Mouse (Mus musculus): ENCODE measurements around the gene Serinc4.

Serinc4 gene

DNA sequence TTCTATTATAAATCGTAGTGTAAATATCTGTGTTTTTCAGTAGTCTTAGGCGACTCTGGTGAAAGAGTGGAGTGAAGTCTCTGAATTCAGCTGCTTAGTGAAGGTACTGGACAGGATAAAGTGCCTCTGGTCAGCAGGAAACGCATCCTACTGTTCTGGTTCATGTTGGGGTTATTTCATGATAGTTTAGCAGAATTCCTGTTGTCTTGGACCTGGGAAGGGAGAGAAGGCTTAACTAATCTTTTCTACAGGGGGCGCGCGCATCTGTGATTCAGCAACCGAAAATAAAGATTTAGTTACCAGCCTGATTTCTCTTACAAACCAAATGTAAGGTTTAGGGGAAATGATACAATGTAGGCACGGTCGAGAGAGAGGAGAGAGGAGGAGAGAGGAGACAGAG, 8.4 kb downstream of the Serinc4 start:
- peak; percentile 26 for DNase-seq (ENCODE audit: low spot score)

DNA sequence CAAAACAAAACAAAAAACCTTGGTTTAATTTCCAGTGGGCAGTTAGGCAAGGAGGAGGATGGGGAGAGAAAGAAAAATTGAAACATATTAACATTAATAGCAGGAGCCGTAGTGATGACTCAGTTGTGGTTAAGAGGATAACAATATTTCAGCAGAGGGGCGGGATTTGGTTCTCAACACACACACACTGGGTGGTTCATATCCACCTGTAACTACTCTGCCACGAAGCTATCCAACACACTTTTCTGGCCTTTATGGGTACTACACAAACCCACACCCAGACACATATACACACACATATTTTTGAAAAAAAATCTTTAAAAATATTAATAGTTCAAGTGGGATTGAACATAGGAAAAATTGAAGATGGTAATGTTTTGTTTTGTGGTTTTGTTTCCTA, 9.6 kb downstream of the Serinc4 start:
- no peak for DNase-seq (ENCODE audit: low spot score)

DNA sequence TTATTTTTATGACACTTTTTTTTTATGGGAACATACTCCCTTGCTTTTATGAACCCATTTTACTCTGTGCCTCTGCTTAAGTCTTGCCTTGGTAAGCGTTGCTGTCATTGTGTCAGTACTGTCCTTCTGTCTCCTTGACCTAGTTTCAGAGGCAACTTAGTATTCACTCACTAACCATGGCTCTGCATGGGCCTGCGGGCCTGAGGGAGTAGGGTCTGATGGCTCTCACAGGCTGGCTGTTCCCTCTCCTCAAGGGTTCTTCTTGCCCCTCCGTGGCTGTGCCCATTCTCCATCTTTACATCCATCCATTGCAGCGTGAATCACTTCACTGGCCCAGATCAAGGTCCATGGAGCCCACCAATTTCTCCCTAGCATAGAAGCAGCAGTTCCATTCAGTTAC, 10.1 kb downstream of the Serinc4 start:
- no peak for DNase-seq (ENCODE audit: low spot score)

DNA sequence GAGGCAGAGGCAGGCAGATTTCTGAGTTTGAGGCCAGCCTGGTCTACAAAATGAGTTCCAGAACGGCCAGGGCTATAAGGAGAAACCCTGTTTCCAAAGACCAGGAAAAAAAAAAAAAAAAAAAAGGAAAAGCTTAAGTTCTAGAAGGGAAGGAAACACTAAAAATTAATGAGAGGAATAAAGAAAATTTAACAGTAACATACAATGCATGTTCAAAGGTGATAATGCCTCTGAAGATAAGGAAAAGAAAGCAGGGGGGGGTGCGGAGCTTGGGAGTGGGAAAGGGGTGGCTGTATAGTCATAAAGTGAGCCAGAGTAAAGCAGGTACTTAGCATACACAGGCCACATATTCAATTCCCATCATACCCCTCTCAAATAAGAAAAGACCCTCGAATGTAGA, 11.5 kb downstream of the Serinc4 start:
- no peak for DNase-seq (ENCODE audit: low spot score)

DNA sequence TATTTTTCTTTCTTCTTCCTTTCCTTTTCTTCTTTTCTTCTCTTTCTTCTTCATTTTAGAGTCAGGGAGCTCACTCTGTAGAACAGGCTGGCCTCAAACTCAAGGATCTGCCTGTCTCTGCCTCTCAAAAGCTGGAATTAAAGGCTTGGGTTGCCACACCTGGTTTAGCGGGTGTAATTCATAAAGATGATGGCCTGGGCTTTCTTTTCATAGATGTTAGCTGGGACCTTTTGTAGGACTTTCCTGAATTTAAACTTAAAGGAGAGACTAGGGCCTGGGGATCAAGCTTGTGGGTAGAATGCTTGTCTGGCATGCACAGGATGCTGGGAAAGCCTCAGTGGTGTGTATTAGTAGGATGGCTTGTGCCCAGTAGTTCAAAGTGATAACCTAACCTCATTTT, 12.4 kb downstream of the Serinc4 start, which contains the start of gene Ell3:
Ell3 (minus strand) TSS at position 101 of the 400 bp plus-strand sequence.
- DNase-seq (ENCODE audit: low spot score): no peak

DNA sequence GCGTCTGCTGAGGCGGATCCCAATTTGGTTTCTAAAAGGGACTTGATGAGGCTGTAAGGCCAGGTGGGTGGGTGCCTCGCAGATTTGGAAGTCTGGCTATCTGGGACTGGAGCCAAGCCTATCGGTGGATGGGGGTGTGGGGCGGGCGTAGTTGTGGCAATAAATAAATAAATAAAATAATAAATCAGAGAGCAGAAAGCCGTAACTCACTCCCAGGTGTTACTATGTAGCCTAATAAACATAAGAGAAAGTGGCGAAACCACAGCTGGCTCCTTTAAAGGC, 13.6 kb downstream of the Serinc4 start:
- no peak for DNase-seq (ENCODE audit: low spot score)

DNA sequence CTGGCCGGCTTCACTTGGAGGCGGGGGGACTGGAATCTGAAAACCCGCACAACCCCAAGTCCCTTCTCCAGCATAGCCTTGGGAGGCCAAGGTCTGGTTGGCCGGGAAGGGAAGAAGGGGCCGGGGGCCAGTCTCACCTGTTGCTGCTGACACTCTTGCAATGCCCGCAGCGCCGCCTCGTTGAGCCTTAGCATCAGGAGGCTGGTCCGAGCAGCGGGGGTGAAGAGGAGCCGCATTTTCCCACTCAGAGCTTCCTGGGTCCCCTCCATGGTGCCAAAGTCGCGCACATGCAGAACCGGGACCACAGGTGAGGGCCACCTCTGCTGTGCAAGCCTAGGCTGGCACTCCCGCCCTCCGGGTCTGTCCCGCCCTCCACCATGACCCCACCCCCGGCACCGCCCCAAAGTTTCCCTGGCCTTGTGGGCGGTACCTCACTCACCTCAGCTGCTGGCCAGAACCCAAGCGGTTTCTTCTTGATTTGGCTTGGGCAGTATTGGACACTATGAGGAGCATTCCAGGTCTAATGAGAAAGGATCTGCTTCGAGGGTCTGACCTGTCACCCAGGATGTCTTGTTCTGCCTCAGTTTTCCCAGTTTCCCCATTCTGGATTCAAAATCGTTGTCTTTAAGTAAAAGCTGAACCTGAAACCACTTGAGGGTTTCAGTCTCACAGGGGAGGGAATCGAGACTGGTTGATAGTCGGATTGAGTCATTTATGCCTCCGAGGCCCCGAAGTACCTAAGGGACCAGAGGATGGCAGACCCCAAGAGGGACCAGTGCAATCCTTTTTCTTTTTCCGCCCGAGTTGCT, 14.1 kb downstream of the Serinc4 start:
- peak; percentile 64 for DNase-seq (ENCODE audit: low spot score)

DNA sequence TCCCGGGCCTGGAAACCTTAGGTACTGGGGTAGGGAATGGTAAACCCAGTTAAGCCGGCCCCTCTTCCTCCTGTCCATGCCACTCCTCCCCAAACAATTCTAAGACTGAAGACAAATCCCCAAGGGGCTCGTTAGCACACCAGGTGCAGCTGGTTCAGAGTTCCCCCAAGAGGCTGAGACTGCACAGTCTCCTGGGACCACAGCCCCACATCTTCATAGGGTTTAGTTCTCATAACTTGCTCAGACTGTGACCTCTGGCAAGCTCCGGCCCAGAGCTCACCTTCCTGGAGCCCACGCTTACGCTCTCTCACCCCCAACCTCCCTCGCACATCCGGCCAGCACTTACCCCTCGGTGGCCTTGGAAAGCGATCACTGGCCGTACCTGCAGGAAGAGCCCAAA, 14.8 kb downstream of the Serinc4 start:
- DNase-seq (ENCODE audit: low spot score): no peak

DNA sequence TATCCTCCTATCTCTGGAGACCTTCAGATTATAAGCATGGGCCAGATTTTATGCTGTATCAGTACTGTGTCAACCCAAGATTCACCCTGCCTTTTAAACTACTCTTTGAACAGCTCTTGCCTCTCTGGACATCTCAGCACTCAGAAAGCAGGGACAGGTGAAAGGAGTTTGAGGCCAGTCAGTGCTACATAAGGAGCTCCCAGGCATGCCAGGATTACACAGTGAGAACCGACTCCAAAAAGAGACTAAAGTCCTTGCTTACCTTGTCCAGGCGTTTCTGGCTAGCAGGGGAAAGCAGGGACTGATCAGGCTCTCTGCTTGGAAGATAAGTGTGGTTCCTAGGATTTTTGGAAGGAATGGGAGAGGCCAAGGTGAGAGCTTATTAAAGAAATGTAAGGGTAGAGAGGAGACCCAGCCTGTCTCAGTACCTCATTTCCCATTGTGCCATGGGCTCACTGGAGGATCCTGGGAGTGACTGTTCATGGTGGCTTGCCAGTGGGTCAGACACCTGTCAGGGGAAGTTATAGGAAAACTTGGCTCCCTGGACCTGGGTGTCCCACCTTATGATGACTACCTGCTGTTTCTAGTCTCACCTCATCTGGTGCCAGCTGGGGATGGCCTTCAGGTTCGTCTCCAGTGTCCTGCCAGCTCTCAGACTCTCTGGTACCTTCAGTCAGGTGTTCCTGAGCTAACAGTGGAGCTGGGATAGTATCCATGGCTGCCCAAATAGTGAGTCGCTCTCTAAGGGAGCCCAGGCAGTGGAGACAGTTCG, 15.6 kb downstream of the Serinc4 start:
- no peak for DNase-seq (ENCODE audit: low spot score)

DNA sequence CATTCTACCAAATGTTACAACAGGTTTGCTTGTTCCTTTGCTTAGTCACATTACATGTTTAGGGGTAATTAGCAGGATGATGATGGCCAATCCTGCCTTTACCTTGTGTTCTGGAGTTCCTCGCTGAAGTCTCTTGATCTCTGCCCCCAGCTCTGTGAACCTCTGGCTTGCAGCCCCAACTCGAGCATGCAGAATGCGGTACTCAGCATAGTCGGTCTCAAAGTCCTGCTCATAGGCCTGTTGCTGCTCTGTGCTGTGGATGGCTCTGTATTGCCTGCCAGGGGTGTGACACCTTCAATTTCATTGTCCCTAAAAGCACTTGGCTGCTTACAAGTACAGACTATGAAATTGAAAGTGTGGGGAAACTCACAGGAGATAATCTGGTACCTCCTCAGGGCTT, 16.8 kb downstream of the Serinc4 start:
- DNase-seq (ENCODE audit: low spot score): no peak

DNA sequence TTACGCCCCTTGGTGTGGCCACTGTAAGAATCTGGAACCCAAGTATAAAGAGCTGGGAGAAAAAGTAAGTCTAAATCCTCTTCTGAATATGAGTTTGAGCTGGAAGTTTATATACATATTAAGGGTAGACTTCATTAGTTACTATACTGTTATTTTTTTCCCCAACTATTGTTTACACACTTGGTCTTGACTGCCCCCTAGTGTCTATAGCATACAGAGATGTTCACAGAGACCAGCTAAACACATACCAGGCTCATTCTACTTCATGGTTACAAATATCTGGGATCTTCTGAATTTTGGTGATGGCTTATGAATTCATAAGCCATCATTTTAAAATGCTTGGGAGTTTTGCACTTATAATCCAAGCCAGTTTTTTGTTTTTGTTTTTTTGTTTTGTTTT, 21.7 kb downstream of the Serinc4 start:
- DNase-seq (ENCODE audit: low spot score): no peak

DNA sequence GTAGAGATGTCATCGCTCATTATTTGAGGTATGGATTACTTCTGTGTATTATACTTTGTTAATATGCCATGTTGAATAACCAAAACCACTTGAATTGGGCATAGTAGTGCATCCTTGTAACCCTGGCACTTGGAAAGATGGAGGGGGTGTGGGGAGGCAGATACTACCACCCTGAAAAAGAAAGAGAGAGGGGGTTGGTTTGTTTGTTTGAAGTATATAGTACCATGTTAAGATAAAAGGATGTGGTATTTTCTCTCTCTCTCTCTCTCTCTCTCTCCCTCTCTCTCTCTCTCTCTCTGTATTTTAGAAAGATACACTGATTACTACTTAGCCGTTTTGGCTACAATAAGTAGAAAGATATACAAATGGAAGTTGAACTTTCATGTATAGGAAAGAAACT, 30.7 kb downstream of the Serinc4 start:
- no peak for DNase-seq (ENCODE audit: low spot score)

DNA sequence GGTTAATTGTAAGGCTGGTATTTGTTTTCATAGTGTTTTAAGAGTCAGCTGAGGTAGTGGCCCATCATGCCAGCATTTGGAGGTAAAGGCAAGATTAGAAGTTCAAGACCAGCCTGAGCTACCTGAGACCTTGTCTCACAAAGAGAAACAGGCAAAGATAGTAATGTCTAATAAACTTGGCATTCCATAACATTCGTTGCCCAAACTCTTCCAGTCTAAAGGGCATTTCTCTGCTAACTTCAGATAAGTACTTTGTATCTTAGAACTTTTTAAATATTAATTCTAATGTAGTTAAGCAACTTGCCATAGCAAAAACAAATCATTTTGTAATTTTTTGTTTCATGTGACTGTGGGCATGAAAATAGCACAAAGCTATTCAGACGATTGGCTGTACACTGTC, 33.4 kb downstream of the Serinc4 start:
- DNase-seq (ENCODE audit: low spot score): no peak

DNA sequence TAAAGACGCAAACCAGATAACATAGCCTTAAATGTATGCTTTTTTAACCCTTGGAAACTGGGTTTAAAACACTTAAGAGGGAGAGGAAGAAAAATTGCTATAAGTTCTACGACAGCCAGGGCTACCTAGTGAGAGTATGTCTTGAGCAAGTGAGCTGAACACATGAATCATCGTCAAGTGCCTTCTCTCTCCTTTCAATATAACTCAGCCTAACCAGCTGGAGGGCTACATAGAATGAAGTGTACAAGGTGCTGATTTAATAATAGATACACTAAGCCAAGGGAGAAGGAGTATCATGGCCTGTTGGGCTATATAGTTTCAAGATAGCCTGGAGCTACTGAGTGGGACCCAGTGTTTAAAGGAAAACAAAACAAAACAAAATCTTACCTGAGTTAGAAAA, 38.1 kb downstream of the Serinc4 start:
- no peak for DNase-seq (ENCODE audit: low spot score)

DNA sequence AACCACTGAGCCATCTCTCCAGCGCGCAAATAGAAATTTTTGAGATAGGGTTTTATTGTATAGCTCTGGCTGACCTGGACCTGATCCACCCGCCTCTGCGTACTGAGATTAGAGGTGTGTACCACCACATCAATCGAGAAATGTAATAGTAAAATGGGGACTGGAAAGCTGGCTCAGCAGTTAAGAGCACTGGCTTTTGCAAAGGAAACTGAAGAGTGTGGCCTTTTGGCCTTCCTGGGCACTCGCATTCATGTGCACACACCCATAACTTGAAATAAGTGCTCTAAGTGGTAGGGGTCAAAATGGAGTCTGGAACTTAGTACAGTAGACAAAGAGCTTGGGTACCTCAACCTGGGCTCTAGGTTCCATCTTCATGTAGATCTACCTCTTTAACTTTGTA, 40.2 kb downstream of the Serinc4 start:
- no peak for DNase-seq (ENCODE audit: low spot score)

DNA sequence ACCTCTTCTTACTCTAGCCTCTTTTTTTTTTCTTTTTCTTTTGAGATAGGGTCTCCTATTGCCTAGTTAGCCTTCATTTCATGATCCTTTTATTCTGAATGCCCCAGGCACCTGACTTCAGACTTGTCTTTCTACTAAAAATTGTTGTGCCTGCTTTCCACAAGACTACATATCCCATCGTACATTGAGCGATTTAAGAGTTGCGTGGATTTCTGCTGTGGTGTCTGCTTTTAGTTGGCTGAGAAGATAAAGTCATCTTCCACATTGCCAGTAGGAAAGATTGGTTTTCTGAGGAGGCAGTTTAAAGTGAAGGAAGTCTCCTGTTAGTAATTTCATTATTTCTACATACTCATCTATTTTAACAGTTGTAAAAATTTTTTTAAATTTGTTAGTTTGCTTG, 41.0 kb downstream of the Serinc4 start:
- DNase-seq (ENCODE audit: low spot score): no peak

DNA sequence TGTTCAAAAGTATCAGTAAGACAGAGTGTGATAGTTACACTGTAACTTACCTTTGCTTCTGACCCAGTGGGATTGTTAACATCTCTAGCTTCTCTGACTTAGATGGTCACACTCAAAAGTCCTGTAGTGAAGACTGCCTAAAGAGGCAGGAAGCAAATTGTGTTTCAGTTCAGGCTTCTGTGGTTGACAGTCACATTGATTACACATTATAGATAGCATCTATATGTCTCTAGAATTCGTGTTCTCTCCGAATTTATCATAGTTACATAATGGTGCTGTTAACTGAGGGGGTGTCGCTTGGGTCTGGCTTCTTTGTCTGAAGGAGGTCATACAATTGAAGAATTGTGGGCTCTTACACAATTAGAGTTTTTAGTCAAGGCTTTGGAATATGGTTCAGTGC, 41.5 kb downstream of the Serinc4 start:
- DNase-seq (ENCODE audit: low spot score): no peak

DNA sequence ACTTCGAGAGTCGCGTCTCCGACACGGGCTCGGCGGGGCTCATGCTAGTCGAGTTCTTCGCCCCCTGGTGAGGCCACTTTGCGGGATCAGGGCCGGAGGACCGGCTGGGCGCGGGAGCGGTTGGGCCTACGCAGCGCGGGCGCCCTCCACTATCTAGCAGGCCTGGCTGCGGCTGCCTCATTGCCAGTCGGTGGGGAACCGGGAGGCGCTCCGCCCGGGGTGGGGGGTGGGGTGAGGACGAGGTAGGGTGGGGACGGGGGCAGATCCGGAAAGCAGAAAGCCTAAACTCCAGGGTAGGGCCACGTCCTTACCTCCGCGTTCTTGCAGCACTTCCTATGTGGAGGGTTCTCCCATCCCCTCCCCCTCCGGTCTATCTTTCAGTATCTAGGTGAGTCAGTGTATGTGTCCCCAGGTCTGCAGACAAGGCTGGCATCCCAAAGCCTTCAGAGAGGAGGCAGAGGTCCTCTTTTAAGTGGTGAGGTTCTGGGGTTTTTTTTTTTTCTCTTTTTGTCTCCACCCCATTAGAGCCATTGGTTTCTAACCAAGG, 42.4 kb downstream of the Serinc4 start:
- no peak for DNase-seq (ENCODE audit: low spot score)

DNA sequence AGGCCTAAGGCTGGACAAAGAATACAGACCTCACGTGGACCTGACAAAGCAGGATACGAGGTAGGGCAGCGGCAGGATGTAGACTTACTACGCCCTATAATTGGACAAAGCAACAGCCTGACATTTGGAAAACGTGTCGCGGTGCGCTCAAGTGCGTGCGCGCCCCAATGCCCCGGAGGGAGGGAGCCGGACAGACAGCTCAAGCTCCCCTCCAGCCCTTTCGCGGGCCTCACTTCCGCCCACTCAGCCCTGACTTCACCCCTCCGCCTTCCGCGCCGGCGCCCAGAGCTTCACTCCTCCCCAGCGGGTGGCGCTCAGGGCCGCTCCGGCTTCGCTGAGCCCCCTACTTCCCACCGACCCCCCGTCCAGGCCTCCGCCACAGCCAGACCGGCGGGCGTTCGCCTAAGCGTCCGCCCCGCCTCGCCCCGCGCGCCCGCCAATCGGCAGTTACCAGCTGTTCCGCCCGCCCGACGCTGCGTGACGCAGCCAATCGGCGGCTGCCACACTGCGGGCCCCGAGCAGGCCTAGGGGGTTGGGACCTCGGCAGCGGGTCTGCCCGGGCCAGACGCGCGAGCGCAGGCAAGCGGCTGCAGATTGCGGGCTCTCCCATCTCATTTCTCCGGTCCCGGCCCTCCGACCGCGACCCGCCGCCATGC, 43.1 kb downstream of the Serinc4 start, which contains the start of the genes Pdia3 and Catsper2:
Pdia3 (plus strand) TSS at position 389 of the 656 bp plus-strand sequence.
Catsper2 (minus strand) TSS at position 406 of the 656 bp plus-strand sequence.
- DNase-seq (ENCODE audit: low spot score): peak; percentile 99

DNA sequence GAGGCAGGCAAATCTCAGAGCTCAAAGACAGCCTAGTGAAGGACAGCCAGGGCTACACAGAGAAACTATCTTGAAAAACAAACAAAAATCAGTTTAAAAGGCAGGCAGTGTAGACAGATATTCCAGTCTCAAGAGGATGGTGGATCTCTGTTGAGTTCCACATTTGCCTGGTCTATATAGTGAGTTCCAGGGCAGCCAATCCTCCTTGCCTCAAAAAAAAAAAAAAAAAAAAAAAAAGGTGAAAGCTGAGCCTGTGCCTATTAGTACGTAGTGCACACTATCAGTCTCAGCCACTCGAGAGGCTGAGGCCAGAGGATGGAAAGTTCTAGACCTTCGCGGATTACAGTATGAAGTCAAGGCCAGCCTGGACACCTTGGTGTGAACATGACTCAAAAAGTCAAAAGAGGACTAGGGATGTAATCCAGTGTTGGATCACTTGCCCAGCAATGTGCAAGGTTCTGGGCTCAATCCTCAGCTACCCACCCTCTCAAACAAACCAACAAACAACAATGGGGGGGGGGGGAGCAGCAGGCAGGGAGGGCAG, 43.7 kb downstream of the Serinc4 start:
- no peak for DNase-seq (ENCODE audit: low spot score)

DNA sequence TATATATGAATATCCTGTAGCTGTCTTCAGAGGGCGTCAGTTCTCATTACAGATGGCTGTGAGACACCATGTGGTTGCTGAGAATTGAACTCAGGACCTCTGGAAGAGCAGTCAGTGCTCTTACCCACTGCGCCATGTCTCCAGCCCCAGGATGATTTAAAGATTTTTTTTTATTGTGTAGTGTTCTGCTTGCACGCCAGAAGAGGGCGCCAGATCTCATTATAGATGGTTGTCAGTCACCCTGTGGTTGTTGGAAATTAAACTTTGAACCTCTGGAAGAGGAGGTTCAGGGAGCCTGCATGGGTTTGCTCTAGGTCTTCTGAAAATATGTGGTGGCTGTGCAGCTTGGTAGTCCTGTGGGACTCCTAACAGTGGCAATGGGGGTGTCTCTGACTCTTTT, 48.4 kb downstream of the Serinc4 start:
- DNase-seq (ENCODE audit: low spot score): peak; percentile 13

DNA sequence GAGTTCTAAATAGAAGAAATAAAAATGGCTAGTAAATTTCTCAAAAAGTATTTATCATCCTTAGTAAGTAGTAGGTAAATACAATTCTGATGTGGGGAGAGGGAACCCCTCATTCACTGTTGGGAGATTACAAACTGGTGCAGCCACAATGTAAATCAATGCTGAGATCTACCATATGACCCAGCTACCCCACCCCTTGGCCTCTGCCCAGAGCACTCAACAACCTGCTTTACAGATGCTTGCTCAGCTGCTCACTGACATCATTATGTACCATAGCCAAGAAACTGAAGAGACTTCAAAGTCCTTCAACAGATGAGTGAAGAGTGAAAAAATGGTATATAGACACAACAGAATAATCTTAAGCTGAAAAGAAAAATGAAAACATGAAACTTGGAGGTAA, 53.3 kb downstream of the Serinc4 start:
- DNase-seq (ENCODE audit: low spot score): no peak

Data from ovary, postnatal 36 days (tissue).